Mouse (Mus musculus): Measurements from ENCODE around the gene Sirt1. TPM values are rescaled to one million over a fixed set of nuclear protein-coding genes. Genes with fewer than 3 reads are reported as not detected.
"Not testable (repeated sequence)": the region's sequence is repeated elsewhere in the genome, so short reads cannot be mapped to it uniquely, and the experiment has no call there.

Sirt1 gene
- polyA plus RNA-seq, 1 experiment from 2014 or later, result 4.5 TPM

GRCm38 (mm10) chr10:63377468-63377867, 4.0 kb downstream of the Sirt1 start:
- 19% methylated on average over 9 of the region's 9 CpGs for WGBS
- no peaks in the 10 kb centered on the region for H3K9me3 ChIP-seq (replicated peaks; ENCODE audit: control insufficient read depth, low read length)

GRCm38 (mm10) chr10:63376303-63376702, 5.2 kb downstream of the Sirt1 start:
- H3K9me3 ChIP-seq (replicated peaks; ENCODE audit: control insufficient read depth, low read length), result no peaks in the 10 kb centered on the region
- no peak overlapping the region for H3K4me2 ChIP-seq (ENCODE audit: low read depth, low read length)
- no peak overlapping the region for H3K9ac ChIP-seq (ENCODE audit: low read length)
- H3K4me3 ChIP-seq (replicated peaks; ENCODE audit: low read length), result no peak overlapping the region
- H3K27me3 ChIP-seq (ENCODE audit: control insufficient read depth, insufficient read depth, low read length), result no peaks in the 10 kb centered on the region
- ATAC-seq (ENCODE audit: insufficient read depth, low FRiP score), result no peak
- H3K4me1 ChIP-seq (ENCODE audit: control insufficient read depth, insufficient read depth, low read length), result no peaks in the 10 kb centered on the region
- H3K36me3 ChIP-seq (ENCODE audit: control insufficient read depth, insufficient read depth, low read length), result no peaks in the 10 kb centered on the region
- H3K27ac ChIP-seq (ENCODE audit: low read length), result no peak overlapping the region
- WGBS, result 84% methylated on average over 5 of the region's 5 CpGs

More at GRCm38 (mm10) chr10:63377468-63377867, 4.0 kb downstream of the Sirt1 start:
- no peak overlapping the region for H3K4me2 ChIP-seq (ENCODE audit: low read depth, low read length)
- no peaks in the 10 kb centered on the region for H3K36me3 ChIP-seq (ENCODE audit: control insufficient read depth, insufficient read depth, low read length)
- H3K27ac ChIP-seq (ENCODE audit: low read length), result no peak overlapping the region
- no peaks in the 10 kb centered on the region for H3K27me3 ChIP-seq (ENCODE audit: control insufficient read depth, insufficient read depth, low read length)
- no peak for ATAC-seq (ENCODE audit: insufficient read depth, low FRiP score)
- no peak overlapping the region for H3K9ac ChIP-seq (ENCODE audit: low read length)
- H3K4me1 ChIP-seq (ENCODE audit: control insufficient read depth, insufficient read depth, low read length), result 0 out of 2 replicates have a peak, but pooled peaks cover 5% of the 10 kb centered on the region
- no peak overlapping the region for H3K4me3 ChIP-seq (replicated peaks; ENCODE audit: low read length)

GRCm38 (mm10) chr10:63368041-63368440, 13.5 kb downstream of the Sirt1 start:
- no peak overlapping the region for H3K4me2 ChIP-seq (ENCODE audit: low read depth, low read length)
- H3K9ac ChIP-seq (ENCODE audit: low read length), result no peak overlapping the region
- no peak for ATAC-seq (ENCODE audit: insufficient read depth, low FRiP score)
- no peaks in the 10 kb centered on the region for H3K27me3 ChIP-seq (ENCODE audit: control insufficient read depth, insufficient read depth, low read length)
- H3K9me3 ChIP-seq (replicated peaks; ENCODE audit: control insufficient read depth, low read length), result no peaks in the 10 kb centered on the region
- 82% methylated on average over 3 of the region's 3 CpGs for WGBS
- no peaks in the 10 kb centered on the region for H3K4me1 ChIP-seq (ENCODE audit: control insufficient read depth, insufficient read depth, low read length)
- no peak overlapping the region for H3K27ac ChIP-seq (ENCODE audit: low read length)
- H3K36me3 ChIP-seq (ENCODE audit: control insufficient read depth, insufficient read depth, low read length), result no peaks in the 10 kb centered on the region
- H3K4me3 ChIP-seq (replicated peaks; ENCODE audit: low read length), result no peak overlapping the region

GRCm38 (mm10) chr10:63367386-63367785, 14.1 kb downstream of the Sirt1 start:
- Histone ChIP-seq H3K36me3 (ENCODE audit: control insufficient read depth, insufficient read depth, low read length) (no peaks in the 10 kb centered on the region), H3K4me2 (ENCODE audit: low read depth, low read length) (no peak overlapping the region), H3K27me3 (ENCODE audit: control insufficient read depth, insufficient read depth, low read length) (no peaks in the 10 kb centered on the region), H3K9me3 (replicated peaks; ENCODE audit: control insufficient read depth, low read length) (no peaks in the 10 kb centered on the region), H3K4me1 (ENCODE audit: control insufficient read depth, insufficient read depth, low read length) (no peaks in the 10 kb centered on the region), H3K9ac (ENCODE audit: low read length) (no peak overlapping the region), H3K27ac (ENCODE audit: low read length) (no peak overlapping the region), H3K4me3 (replicated peaks; ENCODE audit: low read length) (no peak overlapping the region)
- 74% methylated on average over 6 of the region's 6 CpGs for WGBS
- no peak for ATAC-seq (ENCODE audit: insufficient read depth, low FRiP score)

GRCm38 (mm10) chr10:63365918-63366455, 15.5 kb downstream of the Sirt1 start:
- no peak for ATAC-seq (ENCODE audit: insufficient read depth, low FRiP score)
- no peaks in the 10 kb centered on the region for H3K36me3 ChIP-seq (ENCODE audit: control insufficient read depth, insufficient read depth, low read length)
- no peak overlapping the region for H3K9ac ChIP-seq (ENCODE audit: low read length)
- H3K4me2 ChIP-seq (ENCODE audit: low read depth, low read length), result no peak overlapping the region
- 61% methylated on average over 7 of the region's 7 CpGs for WGBS
- no peaks in the 10 kb centered on the region for H3K4me1 ChIP-seq (ENCODE audit: control insufficient read depth, insufficient read depth, low read length)
- no peaks in the 10 kb centered on the region for H3K9me3 ChIP-seq (replicated peaks; ENCODE audit: control insufficient read depth, low read length)
- H3K27ac ChIP-seq (ENCODE audit: low read length), result no peak overlapping the region
- H3K27me3 ChIP-seq (ENCODE audit: control insufficient read depth, insufficient read depth, low read length), result no peaks in the 10 kb centered on the region
- H3K4me3 ChIP-seq (replicated peaks; ENCODE audit: low read length), result no peak overlapping the region

GRCm38 (mm10) chr10:63360502-63360901, 21.0 kb downstream of the Sirt1 start:
- 64% methylated on average over 1 of the region's 1 CpGs for WGBS
- no peak for ATAC-seq (ENCODE audit: insufficient read depth, low FRiP score)
- no peak overlapping the region for H3K4me3 ChIP-seq (replicated peaks; ENCODE audit: low read length)

GRCm38 (mm10) chr10:63352111-63352510, 29.4 kb downstream of the Sirt1 start:
- no peaks in the 10 kb centered on the region for H3K4me1 ChIP-seq (ENCODE audit: control insufficient read depth, insufficient read depth, low read length)
- H3K27ac ChIP-seq (ENCODE audit: low read length), result no peak overlapping the region
- H3K4me2 ChIP-seq (ENCODE audit: low read depth, low read length), result no peak overlapping the region
- H3K9me3 ChIP-seq (replicated peaks; ENCODE audit: control insufficient read depth, low read length), result no peaks in the 10 kb centered on the region
- 79% methylated on average over 5 of the region's 5 CpGs for WGBS
- no peaks in the 10 kb centered on the region for H3K27me3 ChIP-seq (ENCODE audit: control insufficient read depth, insufficient read depth, low read length)
- no peak for ATAC-seq (ENCODE audit: insufficient read depth, low FRiP score)
- no peaks in the 10 kb centered on the region for H3K36me3 ChIP-seq (ENCODE audit: control insufficient read depth, insufficient read depth, low read length)
- no peak overlapping the region for H3K4me3 ChIP-seq (replicated peaks; ENCODE audit: low read length)
- H3K9ac ChIP-seq (ENCODE audit: low read length), result no peak overlapping the region

More at GRCm38 (mm10) chr10:63360502-63360901, 21.0 kb downstream of the Sirt1 start:
- no peaks in the 10 kb centered on the region for H3K9me3 ChIP-seq (replicated peaks; ENCODE audit: control insufficient read depth, low read length)
- H3K4me1 ChIP-seq (ENCODE audit: control insufficient read depth, insufficient read depth, low read length), result no peaks in the 10 kb centered on the region
- no peak overlapping the region for H3K4me2 ChIP-seq (ENCODE audit: low read depth, low read length)
- no peaks in the 10 kb centered on the region for H3K27me3 ChIP-seq (ENCODE audit: control insufficient read depth, insufficient read depth, low read length)
- no peak overlapping the region for H3K9ac ChIP-seq (ENCODE audit: low read length)
- H3K36me3 ChIP-seq (ENCODE audit: control insufficient read depth, insufficient read depth, low read length), result no peaks in the 10 kb centered on the region
- no peak overlapping the region for H3K27ac ChIP-seq (ENCODE audit: low read length)

- not testable (repeated sequence) for H3K4me2 ChIP-seq (ENCODE audit: low read depth, low read length); H3K4me1 ChIP-seq (ENCODE audit: control insufficient read depth, insufficient read depth, low read length); H3K4me3 ChIP-seq (replicated peaks; ENCODE audit: low read length); ATAC-seq (ENCODE audit: insufficient read depth, low FRiP score); H3K9ac ChIP-seq (ENCODE audit: low read length); H3K9me3 ChIP-seq (replicated peaks; ENCODE audit: control insufficient read depth, low read length); H3K27ac ChIP-seq (ENCODE audit: low read length); H3K27me3 ChIP-seq (ENCODE audit: control insufficient read depth, insufficient read depth, low read length); H3K36me3 ChIP-seq (ENCODE audit: control insufficient read depth, insufficient read depth, low read length)
- WGBS, result 77% methylated on average over 7 of the region's 7 CpGs
These were observed 30.4 kb downstream of the Sirt1 start for GRCm38 (mm10) chr10:63351099-63351498.

- no peak overlapping the region for H3K9ac ChIP-seq (ENCODE audit: low read length)
- H3K4me2 ChIP-seq (ENCODE audit: low read depth, low read length), result no peak overlapping the region
- no peaks in the 10 kb centered on the region for H3K27me3 ChIP-seq (ENCODE audit: control insufficient read depth, insufficient read depth, low read length)
- no peak overlapping the region for H3K27ac ChIP-seq (ENCODE audit: low read length)
- H3K4me3 ChIP-seq (replicated peaks; ENCODE audit: low read length), result no peak overlapping the region
- H3K4me1 ChIP-seq (ENCODE audit: control insufficient read depth, insufficient read depth, low read length), result no peaks in the 10 kb centered on the region
- ATAC-seq (ENCODE audit: insufficient read depth, low FRiP score), result no peak
- no peaks in the 10 kb centered on the region for H3K9me3 ChIP-seq (replicated peaks; ENCODE audit: control insufficient read depth, low read length)
- WGBS, result 82% methylated on average over 7 of the region's 7 CpGs
- no peaks in the 10 kb centered on the region for H3K36me3 ChIP-seq (ENCODE audit: control insufficient read depth, insufficient read depth, low read length)
These were observed 30.8 kb downstream of the Sirt1 start for GRCm38 (mm10) chr10:63350666-63351065.

All from stomach, embryonic 16.5 days (tissue).